Mouse (Mus musculus) c-Kit-positive CD71-negative TER-119-negative erythroid progenitor cells, embryonic 14.5 days (primary cell): Measurements from ENCODE around the gene Ncoa3.
A peak's percentile ranks its signal among the peaks of the same experiment; 100 is the strongest.

Experiments used
- DNase-seq: peaks from one replicate; pipeline ENCODE4 v3.0.0-alpha.2; 2013; ENCODE audit warnings: low read depth

Gene Ncoa3

GRCm38 (mm10) chr2:166035725-166036124 lies 43.3 kb downstream of the Ncoa3 start:
- peak; percentile 65 for DNase-seq

GRCm38 (mm10) chr2:166039681-166040080 lies 47.2 kb downstream of the Ncoa3 start:
- DNase-seq = no peak

- no peak for DNase-seq
Observed at GRCm38 (mm10) chr2:166042542-166042941, 50.1 kb downstream of the Ncoa3 start.

- no peak for DNase-seq
Observed at GRCm38 (mm10) chr2:166045006-166045405, 52.6 kb downstream of the Ncoa3 start.

DNA sequence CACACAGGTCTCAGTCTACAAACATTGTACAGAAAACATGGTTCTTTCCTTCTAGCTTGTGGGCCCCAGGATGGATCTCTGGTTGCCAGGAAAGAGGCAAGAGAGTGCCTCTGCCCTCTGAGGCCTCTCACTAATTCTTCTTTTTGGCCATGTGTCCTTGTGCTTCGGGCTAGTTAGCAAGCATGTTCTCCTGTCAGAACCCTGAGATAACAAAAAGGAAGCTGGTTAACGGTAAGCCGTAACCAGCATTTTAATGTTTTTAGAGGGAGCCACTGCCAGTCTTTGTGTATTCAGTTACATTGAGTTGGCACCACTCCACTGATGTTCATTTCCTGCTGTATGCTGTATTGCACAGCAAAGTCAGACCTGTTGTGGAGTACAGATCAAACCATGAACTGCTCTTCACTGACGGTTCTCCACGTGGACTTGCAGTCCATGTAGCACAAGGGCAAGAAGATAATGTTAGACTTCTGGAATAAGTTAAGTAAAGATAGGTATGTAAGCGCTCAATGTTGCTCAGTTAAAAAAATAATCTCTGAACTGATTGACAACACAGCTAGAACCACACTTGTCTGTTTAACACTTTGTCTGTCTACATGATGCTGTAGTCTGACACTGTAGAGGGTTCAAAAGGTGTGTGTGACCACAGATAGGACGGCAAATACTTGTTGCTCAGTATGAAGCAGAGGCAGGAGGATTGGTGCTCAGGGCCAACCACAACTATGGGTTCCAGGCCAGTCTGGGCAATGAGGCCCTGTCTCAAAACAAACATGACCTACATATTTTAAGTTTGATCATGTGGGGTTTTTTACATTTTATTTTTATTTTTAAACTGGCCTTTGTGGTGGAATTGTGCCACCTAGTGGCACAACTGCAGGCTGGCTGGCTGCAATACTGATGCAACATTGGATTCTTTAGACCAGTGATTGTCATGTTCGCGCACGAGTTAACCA lies 53.4 kb downstream of the Ncoa3 start:
- no peak for DNase-seq

GRCm38 (mm10) chr2:166047931-166048330 lies 55.5 kb downstream of the Ncoa3 start:
- no peak for DNase-seq

DNA sequence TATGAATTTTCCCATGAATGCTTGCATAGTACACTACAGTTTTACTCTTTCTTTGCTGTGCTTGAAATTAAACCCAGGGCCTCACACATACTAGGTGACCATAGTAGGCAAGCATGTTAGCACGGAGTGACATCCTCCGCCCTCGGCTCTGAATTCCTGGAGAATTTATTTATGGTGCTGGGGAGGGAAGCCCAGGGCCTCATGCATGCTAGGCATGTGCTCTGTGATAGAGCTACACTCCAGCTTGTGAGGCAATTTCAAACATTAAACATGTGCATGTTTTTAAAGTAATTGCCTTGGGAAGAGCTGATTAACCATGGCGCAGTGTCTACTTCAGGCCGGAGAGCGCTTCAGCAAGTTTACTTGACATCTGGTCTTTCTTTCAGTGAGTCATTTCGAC lies 56.4 kb downstream of the Ncoa3 start:
- no peak for DNase-seq

GRCm38 (mm10) chr2:166051421-166051820 lies 59.0 kb downstream of the Ncoa3 start:
- DNase-seq = no peak

GRCm38 (mm10) chr2:166051966-166052365 lies 59.5 kb downstream of the Ncoa3 start:
- DNase-seq = no peak

DNA sequence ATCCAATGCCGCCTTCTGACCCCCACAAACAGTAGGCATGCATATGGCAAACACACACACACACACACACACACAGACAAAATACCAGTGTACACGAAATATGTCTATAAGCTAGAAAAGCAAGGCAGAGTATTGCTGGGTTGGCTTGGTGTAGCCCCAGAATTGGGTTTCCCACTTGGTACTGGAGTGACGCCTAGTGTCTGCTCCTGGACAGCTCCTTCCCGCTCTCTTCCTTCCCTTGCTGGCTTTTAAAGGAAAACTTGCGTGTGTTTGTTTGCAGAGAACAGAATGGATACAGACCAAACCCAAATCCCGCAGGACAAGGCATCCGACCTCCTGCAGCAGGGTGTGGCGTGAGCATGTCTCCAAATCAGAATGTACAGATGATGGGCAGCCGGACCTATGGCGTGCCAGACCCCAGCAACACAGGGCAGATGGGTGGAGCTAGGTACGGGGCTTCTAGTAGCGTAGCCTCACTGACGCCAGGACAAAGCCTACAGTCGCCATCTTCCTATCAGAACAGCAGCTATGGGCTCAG lies 61.6 kb downstream of the Ncoa3 start:
- no peak for DNase-seq

DNA sequence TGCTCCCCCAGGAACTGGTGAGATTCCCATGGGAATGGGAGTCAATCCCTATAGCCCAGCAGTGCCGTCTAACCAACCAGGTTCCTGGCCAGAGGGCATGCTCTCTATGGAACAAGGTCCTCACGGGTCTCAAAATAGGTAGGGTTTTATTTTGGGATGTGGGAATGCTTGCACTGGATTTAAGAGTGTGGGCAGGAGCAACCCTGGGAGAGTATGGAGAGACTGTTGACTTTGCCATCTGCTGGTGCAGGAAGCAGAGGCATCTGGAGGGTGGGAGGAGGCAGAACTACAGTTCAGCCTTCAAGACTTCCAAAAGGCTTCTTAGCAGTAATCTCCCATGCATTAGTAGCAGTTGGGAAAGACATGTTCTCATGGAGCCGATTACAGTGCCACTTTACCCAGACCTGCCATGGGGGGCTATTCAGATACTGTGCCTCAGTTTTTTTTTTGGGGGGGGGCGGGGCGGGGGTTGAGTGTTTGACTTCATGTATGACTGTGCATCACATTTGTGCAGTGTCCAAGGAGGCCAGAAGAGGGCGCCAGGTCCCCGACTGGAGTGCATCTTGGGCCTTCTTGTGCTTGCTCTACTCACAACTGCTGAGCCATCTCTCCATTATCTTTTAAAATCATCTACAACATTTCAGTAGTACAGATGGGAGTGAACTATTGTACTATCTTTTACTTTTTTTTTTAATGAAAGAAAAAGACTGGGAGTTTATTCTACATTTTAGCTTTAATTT lies 67.4 kb downstream of the Ncoa3 start:
- DNase-seq = no peak

GRCm38 (mm10) chr2:166062008-166062407 lies 69.6 kb downstream of the Ncoa3 start:
- no peak for DNase-seq

- no peak for DNase-seq
Observed at GRCm38 (mm10) chr2:166062431-166062830, 70.0 kb downstream of the Ncoa3 start.

- no peak for DNase-seq
Observed at GRCm38 (mm10) chr2:166066434-166066833, 74.0 kb downstream of the Ncoa3 start.

DNA sequence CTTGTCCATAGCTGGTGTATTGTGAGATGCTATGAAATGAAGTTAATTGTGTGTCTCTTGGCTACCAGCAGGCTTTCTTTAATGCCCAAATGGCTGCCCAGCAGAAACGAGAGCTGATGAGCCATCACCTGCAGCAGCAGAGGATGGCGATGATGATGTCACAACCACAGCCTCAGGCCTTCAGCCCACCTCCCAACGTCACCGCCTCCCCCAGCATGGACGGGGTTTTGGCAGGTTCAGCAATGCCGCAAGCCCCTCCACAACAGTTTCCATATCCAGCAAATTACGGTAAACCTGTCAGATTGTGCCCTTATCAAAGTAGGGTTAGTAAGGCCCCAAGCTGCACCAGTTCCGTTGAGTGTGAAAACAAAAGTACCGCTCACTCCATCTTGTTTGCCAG lies 75.8 kb downstream of the Ncoa3 start:
- DNase-seq = no peak

- DNase-seq = no peak
Observed at GRCm38 (mm10) chr2:166069164-166069563, 76.7 kb downstream of the Ncoa3 start.

GRCm38 (mm10) chr2:166069738-166070137 lies 77.3 kb downstream of the Ncoa3 start:
- no peak for DNase-seq

GRCm38 (mm10) chr2:166071481-166071880 lies 79.0 kb downstream of the Ncoa3 start:
- no peak for DNase-seq

DNA sequence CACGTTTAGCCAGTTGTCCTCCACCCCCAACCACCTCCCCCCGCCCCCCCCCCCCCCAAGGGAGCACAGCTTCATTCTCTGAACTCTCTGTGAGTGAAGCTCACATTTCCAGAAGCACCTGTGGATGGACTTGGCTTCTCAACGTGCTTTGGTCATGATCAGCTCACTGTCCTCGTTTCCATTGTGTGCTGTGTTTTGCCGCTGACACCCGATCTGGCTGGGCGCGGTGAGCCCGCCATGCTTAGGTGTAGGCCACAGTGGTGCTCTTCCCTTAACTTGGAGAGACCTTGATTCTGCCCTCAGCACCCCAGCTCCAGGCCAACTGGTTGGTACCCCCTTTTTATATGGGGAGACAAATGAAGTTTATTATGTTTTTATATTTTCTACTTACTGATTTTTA lies 79.5 kb downstream of the Ncoa3 start:
- DNase-seq = no peak

DNA sequence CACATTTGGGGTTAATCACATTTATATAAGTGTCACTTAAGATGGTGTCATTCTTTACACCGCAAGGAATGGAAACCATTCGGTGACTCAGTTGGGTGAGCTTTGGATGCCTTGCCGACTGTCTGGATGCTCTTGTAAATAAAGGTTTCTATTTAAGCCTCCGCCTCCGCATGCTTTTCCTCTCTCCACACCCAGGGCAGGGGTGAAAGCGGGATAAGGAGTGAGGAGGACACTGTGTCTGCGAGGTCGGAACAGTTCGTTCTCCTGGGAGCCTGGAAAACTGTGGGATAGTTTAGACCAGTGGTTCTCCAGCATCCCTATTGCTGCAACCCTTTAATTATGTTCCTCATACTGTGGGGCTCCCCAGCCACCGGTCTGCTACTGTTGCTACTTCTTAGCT lies 80.6 kb downstream of the Ncoa3 start:
- DNase-seq = no peak

DNA sequence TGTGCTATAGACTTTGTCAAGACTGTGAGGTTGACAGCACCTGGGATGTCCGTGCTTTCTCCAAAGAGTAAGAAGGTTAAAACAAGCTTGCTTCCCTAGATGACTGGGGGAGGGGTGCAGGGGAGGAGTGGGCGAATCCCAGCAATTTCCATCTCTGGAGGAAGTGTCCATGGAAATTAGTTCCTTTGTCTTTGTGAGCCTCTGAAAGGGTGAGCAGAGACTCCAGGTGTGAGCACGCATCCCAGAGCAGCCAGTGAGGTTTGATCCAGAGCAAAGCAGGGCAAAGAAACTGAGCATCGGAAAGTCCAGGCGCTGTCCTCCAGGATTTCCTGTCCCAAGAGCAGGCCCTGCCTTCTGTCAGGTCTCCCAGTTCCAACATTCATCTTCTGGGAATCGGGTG lies 81.9 kb downstream of the Ncoa3 start:
- no peak for DNase-seq

DNA sequence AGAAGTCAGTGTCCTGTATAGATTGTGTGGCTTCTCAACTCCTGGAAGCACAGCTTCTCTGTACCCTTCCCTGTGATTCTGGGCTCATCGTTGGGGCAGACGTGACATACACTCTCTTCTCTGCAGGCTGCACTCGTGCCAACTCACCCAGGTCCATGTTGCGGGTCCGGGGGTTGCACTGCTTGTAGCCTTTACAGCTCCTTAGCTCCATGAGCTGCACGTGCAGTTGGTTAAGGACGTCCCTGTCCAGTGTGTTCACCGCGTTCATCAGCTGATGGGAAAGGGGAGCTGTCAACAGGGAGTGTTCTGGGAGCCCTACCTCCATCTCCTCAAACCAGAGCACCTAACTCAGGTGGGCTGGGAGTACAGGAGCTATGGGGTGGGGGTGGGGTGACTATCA lies 84.9 kb downstream of the Ncoa3 start:
- no peak for DNase-seq

GRCm38 (mm10) chr2:166079231-166079630 lies 86.8 kb downstream of the Ncoa3 start:
- DNase-seq = no peak
